Mouse (Mus musculus): ENCODE results near the gene Cd36. TPM values are rescaled to one million over a fixed set of nuclear protein-coding genes. Genes with fewer than 3 reads are reported as not detected.
A peak's percentile ranks its signal among the peaks of the same experiment; 100 is the strongest.

The Cd36 gene
- total RNA-seq, 1 experiment from 2014 or later = 955 TPM

DNA sequence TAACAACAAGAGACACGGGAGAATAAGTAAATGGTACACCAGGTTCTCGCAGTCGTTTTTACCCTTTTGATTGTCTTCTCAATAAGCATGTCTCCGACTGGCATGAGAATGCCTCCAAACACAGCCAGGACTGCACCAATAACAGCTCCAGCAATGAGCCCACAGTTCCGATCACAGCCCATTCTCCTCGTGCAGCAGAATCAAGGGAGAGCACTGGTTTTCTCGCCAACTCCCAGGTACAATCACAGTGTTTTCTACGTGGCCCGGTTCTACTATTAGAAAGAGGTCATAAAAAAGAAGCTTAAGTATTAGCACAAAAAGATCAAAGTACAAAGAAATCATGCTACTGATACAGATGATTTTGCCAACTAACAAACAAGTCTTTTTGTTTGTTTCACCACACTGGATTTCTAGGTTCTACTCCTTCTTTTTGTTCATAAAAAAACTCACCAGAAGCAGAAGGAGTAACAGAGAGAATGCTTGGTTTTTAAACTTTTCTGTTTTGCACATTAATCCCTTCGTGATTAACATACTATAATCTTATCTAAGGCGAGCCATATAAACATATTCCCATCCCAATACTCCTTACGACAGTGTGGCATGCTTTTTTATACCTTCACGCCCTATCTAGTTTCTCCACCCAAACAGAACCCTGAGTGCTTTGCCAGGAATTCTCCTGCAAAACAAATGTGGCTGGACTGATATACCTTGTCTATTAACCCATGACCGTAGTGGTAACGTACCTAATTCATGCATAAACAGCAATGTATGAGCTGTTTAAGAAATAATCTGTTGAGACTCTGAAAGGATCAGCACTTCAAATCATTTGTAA is 59.7 kb downstream of the Cd36 start:
- ATAC-seq (replicated peaks; ENCODE audit: insufficient number of reproducible peaks, low FRiP score, low TSS enrichment, poor library complexity, severe bottlenecking) = no peak

DNA sequence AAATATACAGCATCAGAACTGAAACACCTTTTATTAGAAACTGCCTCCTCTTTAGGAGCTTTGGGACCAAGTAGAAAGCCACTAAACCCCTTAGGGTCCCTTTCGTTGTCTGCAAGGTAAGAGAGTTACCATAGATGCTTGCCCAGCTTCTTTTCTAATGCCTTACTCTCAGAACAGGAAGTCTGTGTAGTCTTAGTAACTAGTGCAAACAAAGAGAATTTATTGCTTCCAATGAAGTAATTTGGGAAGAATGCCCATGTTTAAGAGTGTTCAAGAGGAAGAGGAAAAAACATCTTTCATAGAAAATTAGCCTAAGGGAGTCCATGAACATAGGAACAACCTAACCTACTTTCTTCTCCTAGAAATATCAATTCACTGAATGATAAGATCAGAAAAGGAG is 67.2 kb downstream of the Cd36 start:
- ATAC-seq (replicated peaks; ENCODE audit: insufficient number of reproducible peaks, low FRiP score, low TSS enrichment, poor library complexity, severe bottlenecking) = no peak

DNA sequence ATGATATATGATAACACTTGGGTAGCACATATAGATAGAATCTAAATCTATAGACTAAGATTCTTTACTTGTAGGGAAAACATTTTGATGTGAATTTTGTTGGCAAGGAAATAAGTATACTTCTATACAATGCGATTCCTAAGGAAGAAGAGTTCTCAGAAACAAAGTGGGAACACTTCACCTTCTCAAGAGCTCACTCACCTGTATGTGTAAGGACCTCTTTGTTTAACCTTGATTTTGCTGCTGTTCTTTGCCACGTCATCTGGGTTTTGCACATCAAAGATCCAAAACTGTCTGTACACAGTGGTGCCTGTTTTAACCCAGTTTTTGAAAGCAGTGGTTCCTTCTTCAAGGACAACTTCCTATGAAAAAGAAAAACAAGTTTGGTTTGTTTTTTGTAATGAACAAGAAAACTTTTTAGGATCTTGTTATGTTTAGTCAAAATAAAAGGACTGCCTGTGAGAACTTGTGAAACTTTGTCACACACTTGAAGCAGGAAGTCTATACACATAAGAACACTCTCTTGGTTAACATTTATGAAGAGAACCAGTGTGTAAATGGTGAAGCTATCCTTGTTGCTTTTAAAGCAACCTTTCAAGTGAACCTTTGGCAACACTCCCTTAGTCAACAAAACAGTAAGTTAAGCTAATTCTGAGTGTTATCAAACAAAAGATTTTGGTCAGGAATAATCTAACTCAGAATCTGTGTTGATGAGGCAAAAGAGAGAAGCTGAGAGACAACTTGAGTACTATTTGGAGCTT is 68.2 kb downstream of the Cd36 start:
- no peak for ATAC-seq (replicated peaks; ENCODE audit: insufficient number of reproducible peaks, low FRiP score, low TSS enrichment, poor library complexity, severe bottlenecking)

DNA sequence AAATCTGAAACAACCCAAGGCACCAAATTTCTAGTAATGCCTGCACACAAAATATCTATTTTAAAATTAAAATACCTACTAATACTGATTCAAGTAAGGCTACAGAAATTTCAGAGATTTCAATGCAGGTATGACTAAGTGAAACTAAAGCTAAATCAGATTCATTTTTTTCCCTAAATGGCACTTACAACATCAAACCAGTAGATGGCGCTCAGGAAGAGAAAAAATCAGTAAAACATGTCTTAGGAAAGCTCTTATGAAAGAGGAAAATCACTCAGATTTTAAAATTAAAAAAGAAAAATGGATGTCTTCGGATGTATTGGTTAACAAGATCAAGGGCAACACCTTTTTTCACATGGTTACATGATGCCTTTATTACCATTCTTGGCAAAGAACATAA is 72.4 kb downstream of the Cd36 start:
- peak; percentile 49; the same call in 1 of the 2 replicates for ATAC-seq (replicated peaks; ENCODE audit: insufficient number of reproducible peaks, low FRiP score, low TSS enrichment, poor library complexity, severe bottlenecking)

DNA sequence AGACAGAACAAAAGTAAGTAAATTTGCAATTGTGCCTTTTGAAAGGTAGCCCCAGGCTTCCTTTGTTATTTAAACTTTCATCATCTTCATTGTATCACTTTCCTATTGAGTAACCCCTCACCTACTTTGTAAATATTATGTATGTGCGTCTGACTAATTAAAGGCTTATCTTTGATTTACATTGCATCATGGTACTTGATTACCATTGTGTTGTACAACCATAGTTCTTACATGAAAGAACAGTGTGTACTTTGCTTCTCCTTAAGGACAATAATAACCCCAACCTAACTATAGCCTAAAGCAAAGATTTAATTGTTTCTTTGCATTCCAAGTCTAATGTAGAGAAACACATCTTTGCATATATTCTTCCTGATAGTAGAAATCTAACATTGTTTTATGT is 78.3 kb downstream of the Cd36 start:
- ATAC-seq (replicated peaks; ENCODE audit: insufficient number of reproducible peaks, low FRiP score, low TSS enrichment, poor library complexity, severe bottlenecking) = no peak

DNA sequence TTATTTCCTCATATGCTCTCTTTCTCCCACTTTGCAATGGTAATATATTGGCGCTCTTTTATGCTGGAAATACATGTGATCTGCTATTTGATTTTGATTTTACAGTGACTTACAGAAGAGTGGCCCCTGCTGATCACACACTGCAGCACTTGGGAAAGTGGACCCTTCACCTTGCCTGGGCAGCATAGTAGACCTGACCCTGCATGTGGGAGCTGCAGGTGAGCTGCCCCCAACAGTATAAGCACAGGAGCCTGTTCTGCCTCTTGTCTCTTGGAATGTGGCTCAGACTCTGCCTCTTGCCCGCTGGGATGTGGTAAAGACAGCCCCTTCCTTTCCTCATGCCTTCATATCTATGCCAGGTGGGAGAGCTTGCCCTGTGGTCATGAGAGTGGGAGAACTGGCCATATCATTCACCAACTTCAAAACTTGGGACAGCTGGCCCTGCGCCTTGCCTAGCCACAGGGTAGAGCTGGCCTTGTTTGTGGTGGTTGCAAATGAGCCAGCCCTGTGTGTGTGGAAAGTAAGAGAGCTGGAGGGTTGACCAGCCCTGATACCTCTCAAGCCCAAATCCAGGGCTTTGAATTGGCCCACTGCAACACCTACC is 81.7 kb downstream of the Cd36 start:
- peak; percentile 50; the same call in 1 of the 2 replicates for ATAC-seq (replicated peaks; ENCODE audit: insufficient number of reproducible peaks, low FRiP score, low TSS enrichment, poor library complexity, severe bottlenecking)

DNA sequence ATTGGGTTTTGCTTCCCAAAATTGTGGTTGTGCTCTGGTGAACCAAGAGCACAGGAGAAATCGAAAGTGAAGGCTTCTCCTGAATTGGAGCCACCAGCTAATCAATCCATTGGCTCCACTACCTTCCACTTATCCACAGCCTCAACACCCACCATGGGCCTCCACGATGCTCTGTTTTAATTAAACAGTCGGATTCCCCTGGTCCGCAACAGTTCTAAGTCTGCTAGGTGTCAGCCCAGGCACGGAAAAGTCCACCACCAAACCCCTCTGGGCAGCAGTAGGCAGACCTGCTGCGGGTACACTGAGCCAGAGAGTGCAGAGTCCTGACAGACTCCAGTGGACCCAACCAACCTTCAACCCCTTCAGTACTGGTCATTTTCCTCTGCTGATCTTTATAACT is 112.0 kb downstream of the Cd36 start:
- ATAC-seq (replicated peaks; ENCODE audit: insufficient number of reproducible peaks, low FRiP score, low TSS enrichment, poor library complexity, severe bottlenecking) = peak; percentile 61; the same call in 1 of the 2 replicates

DNA sequence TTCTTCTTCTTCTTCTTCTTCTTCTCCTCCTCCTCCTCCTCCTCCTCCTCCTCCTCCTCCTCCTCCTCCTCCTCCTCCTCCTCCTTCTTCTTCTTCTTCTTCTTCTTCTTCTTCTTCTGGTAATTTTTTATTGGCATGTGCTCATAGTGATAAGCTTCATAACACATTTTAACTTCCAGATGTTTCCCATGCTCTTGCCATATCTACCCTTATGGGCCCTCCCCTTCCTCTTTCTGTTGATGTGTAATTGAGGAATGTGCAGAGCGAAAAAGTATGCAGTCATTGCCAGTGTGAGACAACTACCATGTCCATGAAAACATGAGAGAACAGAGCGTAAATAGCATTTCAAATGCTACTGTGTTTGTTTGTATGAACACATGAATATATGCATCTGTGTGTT is 118.3 kb downstream of the Cd36 start:
- no peak for ATAC-seq (replicated peaks; ENCODE audit: insufficient number of reproducible peaks, low FRiP score, low TSS enrichment, poor library complexity, severe bottlenecking)

DNA sequence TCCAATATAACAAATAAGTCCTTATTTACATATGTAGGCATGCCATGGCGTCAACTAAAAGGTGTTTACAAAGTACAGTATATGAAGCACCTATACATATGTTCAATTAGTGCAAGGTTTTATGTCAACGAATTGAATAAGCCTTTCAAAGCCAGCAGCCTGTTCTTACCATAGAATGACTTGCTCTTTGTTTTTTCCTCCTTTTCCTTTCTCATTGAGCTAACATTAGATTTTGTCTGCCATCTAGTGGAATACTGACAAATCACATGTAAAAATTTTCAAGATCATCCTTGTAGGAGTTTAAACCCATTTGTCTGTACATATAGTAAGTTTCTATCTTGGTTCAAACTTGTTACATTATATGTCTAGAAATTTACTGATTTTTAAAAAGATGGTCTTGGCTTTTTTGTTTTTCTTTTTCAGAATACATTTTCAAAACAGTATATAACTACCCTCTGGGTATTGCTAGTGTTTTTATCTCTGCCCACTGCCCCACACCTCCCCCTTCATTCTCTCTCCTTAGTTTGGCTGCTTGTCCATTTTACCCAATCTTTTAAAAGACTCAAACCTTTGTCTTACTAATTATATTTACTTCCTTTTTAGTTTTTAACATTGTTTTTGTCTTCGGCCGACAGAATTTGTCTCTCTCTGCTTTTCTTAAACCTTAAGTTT is 122.5 kb downstream of the Cd36 start:
- ATAC-seq (replicated peaks; ENCODE audit: insufficient number of reproducible peaks, low FRiP score, low TSS enrichment, poor library complexity, severe bottlenecking) = no peak

DNA sequence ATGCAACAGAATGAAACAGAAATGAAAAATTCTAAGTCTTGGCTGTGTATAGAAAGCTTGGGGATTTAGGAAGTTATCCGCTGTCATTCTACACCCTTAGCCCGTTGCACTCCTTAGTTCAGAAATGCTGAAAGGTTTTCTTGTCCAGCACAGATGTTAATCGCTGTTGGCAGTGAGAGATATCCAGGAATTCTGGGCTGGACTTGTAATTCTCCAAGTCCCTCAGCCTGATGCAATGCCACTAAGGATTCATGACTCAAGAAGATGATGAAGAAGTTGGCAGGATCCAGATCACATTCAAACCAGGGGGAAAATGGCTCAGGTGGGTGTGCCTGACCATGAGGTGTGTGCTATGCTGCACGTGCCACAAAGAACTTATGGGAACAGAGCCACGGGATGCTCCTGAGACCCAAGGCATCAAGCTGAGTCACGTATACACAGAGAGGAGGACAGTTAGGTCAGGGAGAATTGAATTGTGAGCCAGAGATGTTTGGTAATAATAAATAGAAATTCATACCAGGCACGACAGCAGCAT is 135.1 kb downstream of the Cd36 start:
- ATAC-seq (replicated peaks; ENCODE audit: insufficient number of reproducible peaks, low FRiP score, low TSS enrichment, poor library complexity, severe bottlenecking) = no peak

DNA sequence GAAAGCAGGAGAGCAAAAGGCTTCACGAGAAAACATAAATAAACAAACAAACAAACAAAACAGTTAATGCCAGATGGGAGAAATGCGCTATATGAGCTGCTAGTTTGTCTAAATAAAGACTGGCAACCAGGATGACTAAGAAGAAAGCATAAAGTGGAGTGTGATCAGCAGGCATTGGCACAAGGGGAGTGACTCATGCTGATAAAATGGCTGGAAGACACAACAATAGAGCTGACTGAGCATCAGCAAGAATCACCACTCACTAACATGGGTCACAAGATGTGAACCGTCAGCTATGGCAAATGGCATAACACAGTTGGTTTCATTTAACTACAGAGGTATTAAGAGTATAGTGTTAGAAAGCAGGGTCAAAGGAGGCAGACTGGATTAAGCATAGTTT is 140.3 kb downstream of the Cd36 start:
- ATAC-seq (replicated peaks; ENCODE audit: insufficient number of reproducible peaks, low FRiP score, low TSS enrichment, poor library complexity, severe bottlenecking) = no peak

DNA sequence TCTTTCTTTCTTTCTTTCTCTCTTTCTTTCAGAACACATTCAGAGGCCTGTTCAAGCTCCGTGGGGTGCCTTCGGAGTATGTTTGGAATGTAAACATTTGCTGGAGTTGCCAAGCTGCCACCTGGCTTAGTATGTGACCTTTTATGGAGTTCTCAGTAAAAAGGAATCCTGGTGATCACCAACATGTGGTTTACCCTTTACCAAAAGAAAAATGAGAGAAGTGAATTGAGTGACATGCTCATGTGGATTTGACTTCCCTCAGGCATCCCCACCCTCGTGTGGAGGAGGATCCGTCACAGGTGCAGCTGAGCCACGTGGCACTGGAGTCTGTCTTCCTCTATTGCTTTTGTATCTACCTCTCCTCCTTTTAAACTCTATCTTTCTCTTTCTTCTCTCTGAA is 141.5 kb downstream of the Cd36 start:
- ATAC-seq (replicated peaks; ENCODE audit: insufficient number of reproducible peaks, low FRiP score, low TSS enrichment, poor library complexity, severe bottlenecking) = no peak

DNA sequence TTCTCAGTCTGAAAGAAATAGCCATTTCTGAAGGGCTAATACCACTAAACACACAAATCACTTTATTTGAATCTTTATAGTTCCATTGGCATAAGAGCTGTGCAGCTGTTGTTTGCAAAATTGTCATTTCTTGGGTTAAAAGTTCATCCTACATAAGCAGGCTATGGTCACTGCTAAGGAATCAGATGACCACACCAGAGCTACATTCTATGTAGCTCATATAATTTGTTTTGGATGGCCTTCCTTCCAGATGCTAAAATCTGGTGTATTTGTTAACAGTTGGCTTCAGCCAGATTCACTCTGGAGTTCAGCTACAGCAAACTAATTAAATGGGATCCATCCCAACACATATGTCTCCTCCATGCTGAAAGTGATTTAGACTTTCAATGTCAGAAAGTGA is 142.1 kb downstream of the Cd36 start:
- ATAC-seq (replicated peaks; ENCODE audit: insufficient number of reproducible peaks, low FRiP score, low TSS enrichment, poor library complexity, severe bottlenecking) = no peak

DNA sequence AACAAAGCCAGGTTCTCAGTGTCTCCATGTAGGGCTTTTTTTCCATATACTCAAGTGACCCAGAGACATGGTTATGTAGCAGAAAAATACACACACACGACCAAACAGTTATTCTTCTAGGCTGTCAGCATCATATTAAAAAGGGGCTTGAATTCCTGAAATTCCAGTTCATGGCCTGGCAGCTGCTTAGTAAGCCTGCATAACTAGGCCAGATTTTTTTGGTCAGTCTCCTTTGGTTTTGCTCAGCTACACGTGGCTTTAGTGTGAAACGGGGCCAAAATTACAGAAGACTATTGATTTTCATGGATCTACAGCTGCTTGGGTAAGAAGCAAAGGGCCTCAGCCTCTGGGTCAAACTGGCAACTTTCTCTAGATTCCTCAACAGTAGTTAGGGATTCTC is 148.8 kb downstream of the Cd36 start:
- no peak for ATAC-seq (replicated peaks; ENCODE audit: insufficient number of reproducible peaks, low FRiP score, low TSS enrichment, poor library complexity, severe bottlenecking)

Other genes starting within 250 kb of the Cd36 start
- gene Gnat3, start 73.7 kb upstream of the Cd36 start, total RNA-seq (2017) = not detected in 3 replicates